Mouse (Mus musculus): ENCODE measurements around the gene Six3.

GRCm38 (mm10) chr17:85619113-85620085, 6.0 kb downstream of the Six3 start:
- TF ChIP-seq CTCF (IDR thresholded peaks at IDR 0.05; ENCODE audit: control insufficient read depth, insufficient read depth, insufficient replicate concordance, low read depth, low read length): no peak
- TF ChIP-seq POLR2A (IDR thresholded peaks at IDR 0.05; ENCODE audit: control insufficient read depth, low read depth, low read length): no peak

Measured in testis, adult 2 months (tissue).